In the genomic region with DNA sequence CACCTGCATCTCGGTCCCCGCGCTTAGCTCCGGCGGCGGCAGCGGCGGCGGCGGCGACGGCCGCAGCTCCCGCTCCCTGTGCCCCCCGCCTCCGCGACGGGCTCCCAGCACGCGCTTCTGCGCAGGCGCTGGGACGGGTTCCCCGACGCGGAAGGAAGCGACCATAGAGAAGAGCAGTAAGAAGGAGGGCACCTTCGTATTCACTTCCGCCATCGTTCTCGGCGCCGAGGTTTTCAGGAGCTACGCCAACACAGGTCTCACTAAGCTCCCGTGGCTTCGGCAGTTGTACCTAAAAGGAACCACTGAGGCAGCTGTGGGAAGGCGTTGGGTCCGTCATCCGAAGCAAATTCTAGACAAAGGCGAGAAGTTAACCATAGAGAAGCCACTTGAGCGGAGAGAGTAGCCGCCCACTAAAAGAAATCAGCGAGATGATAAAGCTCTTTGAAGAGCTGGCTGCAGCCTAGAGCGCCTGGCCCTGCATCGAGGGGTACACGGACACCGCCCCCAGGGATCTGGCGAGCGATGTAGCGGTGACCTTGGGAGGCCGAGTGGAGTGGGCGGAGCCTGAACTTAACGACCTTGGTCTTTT, we compare ENCODE assay signal across 8 mouse cellular contexts. TPM values are rescaled to one million over a fixed set of nuclear protein-coding genes. Genes with fewer than 3 reads are reported as not detected.
DNase-seq lines count a peak whose midpoint lies in the region; ATAC-seq and TF ChIP-seq lines count a peak whose summit lies in the region.

A gene (minus strand): TSS at position 432 of the 589 bp plus-strand sequence.

- no peaks in the 10 kb centered on the region for H3K9me3 ChIP-seq in hindbrain, postnatal 0 days (ENCODE audit: low read length)
- no peaks in the 10 kb centered on the region for H3K9me3 ChIP-seq in megakaryocyte, embryonic 14.5 days

- H3K4me3 ChIP-seq in gastrocnemius, adult 2 months = peak within 1 kb of the TSS; percentile 87
- peak within 1 kb of the TSS; percentile 89 for H3K4me3 ChIP-seq in hindbrain, postnatal 0 days (ENCODE audit: low read length)
- H3K4me3 ChIP-seq in megakaryocyte, embryonic 14.5 days (replicated peaks) = peak within 1 kb of the TSS; percentile 98

- peaks cover 8% of the 10 kb centered on the region for H3K4me1 ChIP-seq in hindbrain, postnatal 0 days (ENCODE audit: insufficient read depth, low read length)
- H3K4me1 ChIP-seq in megakaryocyte, embryonic 14.5 days = peaks cover 68% of the 10 kb centered on the region

- no peaks in the 10 kb centered on the region for H3K27me3 ChIP-seq in hindbrain, postnatal 0 days (ENCODE audit: insufficient read depth, low read length)
- H3K27me3 ChIP-seq in megakaryocyte, embryonic 14.5 days (replicated peaks) = no peaks in the 10 kb centered on the region

- TF ChIP-seq CTCF in gastrocnemius, adult 2 months (IDR thresholded peaks at IDR 0.05) = peak; percentile 43
- peak; percentile 51 for TF ChIP-seq CTCF in hindbrain, postnatal 0 days (IDR thresholded peaks at IDR 0.05; ENCODE audit: low read depth)

- under 1% methylated on average over 51 of the region's 53 CpGs for WGBS in hindbrain, postnatal 0 days

- peak; percentile 92 for DNase-seq in gastrocnemius, adult 2 months
- DNase-seq in hindbrain, postnatal 0 days (ENCODE audit: low spot score) = peak; percentile 97
- DNase-seq in left cerebral cortex, adult 8-10 months (ENCODE audit: low spot score in 2 of 2) = peak; percentile 84 to 87
- DNase-seq in right cerebral cortex, postnatal 10 days (ENCODE audit: low spot score in 2 of 2) = peak; percentile 94 to 95
- DNase-seq in urinary bladder, postnatal 4 days (ENCODE audit: low spot score in 2 of 2) = peak; percentile 86 to 89

- intact Hi-C loops in gastrocnemius, adult 2 months (cut with DNase I) = loop anchor here (5.0 to 10.0 kb wide), 2 partner anchors 43 to 300 kb away; a partner anchor contains a TSS

- H3K36me3 ChIP-seq in hindbrain, postnatal 0 days (ENCODE audit: insufficient read depth, low read length) = peaks cover 15% of the 10 kb centered on the region
- H3K36me3 ChIP-seq in megakaryocyte, embryonic 14.5 days (replicated peaks; ENCODE audit: low read length) = peaks cover 36% of the 10 kb centered on the region

- peak within 1 kb of the TSS; percentile 95 for H3K4me2 ChIP-seq in hindbrain, postnatal 0 days (ENCODE audit: low read depth, low read length)

- peak within 1 kb of the TSS; percentile 99 for H3K27ac ChIP-seq in gastrocnemius, adult 2 months
- H3K27ac ChIP-seq in hindbrain, postnatal 0 days = peak within 1 kb of the TSS; percentile 97

- ATAC-seq in activated CD4-positive, CD25-positive, alpha-beta regulatory T cell, adult 4 months = peak; percentile 48
- ATAC-seq in common myeloid progenitor, adult 5-6 weeks (replicated peaks; ENCODE audit: low read depth, poor library complexity, severe bottlenecking) = peak; percentile 75
- ATAC-seq in hindbrain, postnatal 0 days = peak; percentile 96

- H3K9ac ChIP-seq in hindbrain, postnatal 0 days (replicated peaks; ENCODE audit: low read length) = peak within 1 kb of the TSS; percentile 90

RNA-seq across cellular contexts. Expression of the gene that starts here (rescaled TPM):
- 10 to 100 TPM; 14.5 to 15.9 TPM for polyA plus RNA-seq in activated CD4-positive, CD25-positive, alpha-beta regulatory T cell, adult 4 months (2017; shearing (Covaris generic))
- 16.6 and 17.3 TPM in 2 replicates for total RNA-seq in common myeloid progenitor, adult 5-6 weeks (2017)
- total RNA-seq in gastrocnemius, adult 2 months (2021) = 10 to 100 TPM; 43.0 to 48.1 TPM
- total RNA-seq in hindbrain, postnatal 0 days (2014; rRNA removed) = 34.1 and 41.1 TPM in 2 replicates
- 50.4 and 54.5 TPM in 2 replicates for polyA plus RNA-seq in hindbrain, postnatal 0 days (2015; fragmentation: Nextera tagmentation; extraction: Ambion mirVana)
- 10 to 100 TPM; 64.2 to 70.0 (median 67.1) TPM for total RNA-seq in left cerebral cortex, adult 8-10 months (2022)
- polyA plus RNA-seq in megakaryocyte, embryonic 14.5 days (2012; ENCODE audit: insufficient read depth, low replicate concordance) = 94.0 and 146 TPM in 2 replicates

Comparison
In these comparisons a context has a peak if more than half of its experiments do, and no peak if none do; other contexts are left out.
1. Peak in every context shown above with its lines: DNase-seq, ATAC-seq, H3K4me3 ChIP-seq and H3K27ac ChIP-seq.